Mouse (Mus musculus): ENCODE results near the gene Chd6.
"Not testable (repeated sequence)": the region's sequence is repeated elsewhere in the genome, so short reads cannot be mapped to it uniquely, and the experiment has no call there.

DNA sequence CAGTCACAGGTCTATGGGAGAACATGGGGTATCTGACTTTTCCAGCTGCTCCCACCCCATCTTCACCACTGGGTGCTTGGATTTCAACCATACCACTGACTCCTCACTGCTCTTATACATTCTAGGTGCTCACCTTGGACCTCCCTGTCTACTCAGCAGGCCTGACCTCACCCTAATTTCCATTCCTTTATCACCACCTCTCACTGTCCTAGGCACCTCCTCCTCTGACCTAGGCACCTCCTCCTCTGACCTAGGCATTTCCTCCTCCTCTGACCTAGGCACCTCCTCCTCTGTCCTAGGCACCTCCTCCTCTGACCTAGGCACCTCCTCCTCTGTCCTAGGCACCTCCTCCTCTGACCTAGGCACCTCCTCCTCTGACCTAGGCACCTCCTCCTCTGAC, 151.6 kb downstream of the Chd6 start:
- TF ChIP-seq GATA1 (IDR thresholded peaks at IDR 0.05; ENCODE audit: borderline replicate concordance, low read length); FLI1 (IDR thresholded peaks at IDR 0.05; ENCODE audit: low read length): not testable (repeated sequence)
